Mouse (Mus musculus) ES-E14 (cell line): ENCODE measurements around the gene Srms.

Experiments used
- CHD2 ChIP-seq: IDR thresholded peaks from 2 replicates; pipeline ENCODE4 v1.6.1; 2014; ENCODE audit warnings: mild to moderate bottlenecking, low read depth, low read length, inconsistent platforms
- HCFC1 ChIP-seq: IDR thresholded peaks from 2 replicates; pipeline ENCODE4 v1.6.1; 2012; ENCODE audit warnings: low read length, inconsistent platforms, borderline replicate concordance; ENCODE audit not compliant: insufficient read depth
- MAFK ChIP-seq: IDR thresholded peaks from 2 replicates; pipeline ENCODE4 v1.6.1; 2014; ENCODE audit warnings: mild to moderate bottlenecking, low read depth, low read length, inconsistent platforms; ENCODE audit not compliant: insufficient read depth

GRCm38 (mm10) chr2:181159091-181159514 is 53.9 kb downstream of the Srms start:
- TF ChIP-seq CHD2 (no peak), HCFC1 (no peak), MAFK (no peak)
